8 mouse cellular contexts compared by ENCODE assay signal in the genomic region with DNA sequence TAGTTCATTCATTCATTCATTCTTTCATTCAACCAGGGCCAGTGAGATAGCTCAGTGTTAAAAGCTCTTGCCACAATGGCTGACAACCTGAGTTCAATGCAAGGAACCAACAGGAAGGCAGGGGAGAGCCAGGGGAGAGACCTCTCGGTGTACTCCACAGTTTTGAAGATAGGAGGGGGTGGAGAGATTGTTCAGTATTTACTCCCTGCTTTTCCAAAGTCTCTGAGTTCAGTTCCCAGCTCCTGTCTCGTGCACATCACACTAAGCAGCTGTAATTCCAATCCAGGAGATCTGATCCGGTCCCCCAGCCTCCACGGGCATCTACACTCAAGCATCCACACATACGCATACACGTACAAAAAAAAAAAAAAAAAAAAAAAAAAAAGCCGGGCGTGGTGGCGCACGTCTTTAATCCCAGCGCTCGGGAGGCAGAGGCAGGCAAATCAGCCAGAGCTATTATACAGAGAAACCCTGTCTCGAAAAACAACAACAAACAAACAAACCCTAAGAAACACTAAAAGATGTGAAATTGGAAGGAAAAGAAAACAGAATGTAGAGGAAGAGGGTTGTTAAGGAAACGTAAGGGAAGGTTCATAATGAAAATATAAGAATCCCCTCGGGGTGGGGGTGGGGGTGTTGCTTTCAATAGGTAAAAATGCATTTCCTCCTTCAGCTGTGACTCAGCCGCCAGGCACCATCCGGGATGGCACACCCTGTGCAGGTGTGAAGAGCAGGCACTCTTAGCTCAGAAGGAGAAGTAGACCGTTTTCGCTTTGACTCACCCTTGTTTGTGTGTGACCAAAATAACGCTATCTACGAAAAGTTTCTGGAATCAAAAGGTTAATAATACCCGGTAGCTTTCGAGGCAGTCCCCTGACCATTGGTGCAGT. TPM values are rescaled to one million over a fixed set of nuclear protein-coding genes. Genes with fewer than 3 reads are reported as not detected.
A peak's percentile ranks its signal among the peaks of the same experiment; 100 is the strongest.
DNase-seq lines count a peak whose midpoint lies in the region; ATAC-seq lines count a peak whose summit lies in the region.

No protein-coding gene starts in this region.

- DNase-seq in B cell, adult 2 months = peak; percentile 86 to 89
- DNase-seq in ES-CJ7 (ENCODE audit: low read depth, low spot score) = peak; percentile 38
- DNase-seq in embryo, embryonic 10.5 days (ENCODE audit: low spot score) = no peak
- DNase-seq in left cerebral cortex, postnatal 36 days (ENCODE audit: low spot score in 2 of 2) = no peak
- DNase-seq in ovary, postnatal 36 days (ENCODE audit: low spot score) = no peak

- peak overlapping the region; percentile 85 for H3K4me2 ChIP-seq in heart, embryonic 12.5 days
- H3K4me2 ChIP-seq in liver, embryonic 15.5 days = peak overlapping the region; percentile 59
- peak overlapping the region; percentile 11 for H3K4me2 ChIP-seq in neural tube, embryonic 14.5 days (ENCODE audit: low read depth, low read length)

- no peaks in the 10 kb centered on the region for H3K9me3 ChIP-seq in heart, embryonic 12.5 days (replicated peaks)
- H3K9me3 ChIP-seq in liver, embryonic 15.5 days (replicated peaks) = no peaks in the 10 kb centered on the region
- H3K9me3 ChIP-seq in neural tube, embryonic 14.5 days (ENCODE audit: control insufficient read depth, low read length) = no peaks in the 10 kb centered on the region

- intact Hi-C loops in left cerebral cortex, postnatal 36 days (cut with DNase I) = no loop called here

- 0 out of 2 replicates have a peak, but pooled peaks cover 3% of the 10 kb centered on the region for H3K4me1 ChIP-seq in heart, embryonic 12.5 days (replicated peaks)
- H3K4me1 ChIP-seq in liver, embryonic 15.5 days (replicated peaks) = no peaks in the 10 kb centered on the region; the same call in 1 of the 2 replicates
- no peaks in the 10 kb centered on the region for H3K4me1 ChIP-seq in neural tube, embryonic 14.5 days (ENCODE audit: control insufficient read depth, insufficient read depth, low read length)

- no peak overlapping the region for H3K27ac ChIP-seq in heart, embryonic 12.5 days (ENCODE audit: poor library complexity, severe bottlenecking)
- no peak overlapping the region for H3K27ac ChIP-seq in liver, embryonic 15.5 days (replicated peaks)
- no peak overlapping the region for H3K27ac ChIP-seq in neural tube, embryonic 14.5 days (ENCODE audit: low read depth, low read length)

- H3K27me3 ChIP-seq in heart, embryonic 12.5 days (replicated peaks) = no peaks in the 10 kb centered on the region; the same call in 1 of the 2 replicates
- peaks cover 29% of the 10 kb centered on the region for H3K27me3 ChIP-seq in liver, embryonic 15.5 days
- H3K27me3 ChIP-seq in neural tube, embryonic 14.5 days (ENCODE audit: control insufficient read depth, insufficient read depth, low read length) = no peaks in the 10 kb centered on the region

- peak overlapping the region; percentile 53 for H3K4me3 ChIP-seq in heart, embryonic 12.5 days
- H3K4me3 ChIP-seq in liver, embryonic 15.5 days (replicated peaks) = peak overlapping the region; percentile 40
- H3K4me3 ChIP-seq in neural tube, embryonic 14.5 days (ENCODE audit: low read depth, low read length) = peak overlapping the region; percentile 16; the same call in 1 of the 2 replicates

- ATAC-seq in heart, embryonic 12.5 days (ENCODE audit: insufficient number of reproducible peaks, low FRiP score) = no peak
- no peak for ATAC-seq in liver, embryonic 15.5 days (ENCODE audit: insufficient read depth)
- no peak for ATAC-seq in neural tube, embryonic 14.5 days (ENCODE audit: low read depth)

- peak overlapping the region; percentile 6 for H3K9ac ChIP-seq in heart, embryonic 12.5 days
- no peak overlapping the region for H3K9ac ChIP-seq in liver, embryonic 15.5 days
- no peak overlapping the region for H3K9ac ChIP-seq in neural tube, embryonic 14.5 days (replicated peaks; ENCODE audit: low read depth, low read length)

- 41% methylated on average over 23 of the region's 23 CpGs for WGBS in heart, embryonic 12.5 days
- 31% methylated on average over 23 of the region's 23 CpGs for WGBS in liver, embryonic 15.5 days (ENCODE audit: insufficient replicate concordance)
- 66% methylated on average over 23 of the region's 23 CpGs for WGBS in neural tube, embryonic 14.5 days

- H3K36me3 ChIP-seq in heart, embryonic 12.5 days = no peaks in the 10 kb centered on the region
- H3K36me3 ChIP-seq in liver, embryonic 15.5 days (replicated peaks) = no peaks in the 10 kb centered on the region
- no peaks in the 10 kb centered on the region for H3K36me3 ChIP-seq in neural tube, embryonic 14.5 days (ENCODE audit: control insufficient read depth, insufficient read depth, low read length)

RNA-seq across cellular contexts. Expression of gene Sub1, which starts 13.2 kb away (rescaled TPM):
- 596 and 625 TPM in 2 replicates for polyA plus RNA-seq in heart, embryonic 12.5 days (2016; fragmentation: Nextera tagmentation; extraction: Ambion mirVana)
- polyA plus RNA-seq in liver, embryonic 15.5 days (2015; fragmentation: Nextera tagmentation; extraction: Ambion mirVana) = 193 and 243 TPM in 2 replicates
- 564 and 581 TPM in 2 replicates for polyA plus RNA-seq in neural tube, embryonic 14.5 days (2014; fragmentation: Nextera tagmentation; extraction: Ambion mirVana)
- total RNA-seq in left cerebral cortex, postnatal 36 days (2021) = 100 to 1,000 TPM; 295 to 303 TPM

Comparison
In these comparisons a context has a peak if more than half of its experiments do, and no peak if none do; other contexts are left out.
1. DNase-seq: peak in B cell, adult 2 months (2 of 2) and ES-CJ7 (single experiment); none in embryo, embryonic 10.5 days (single experiment), left cerebral cortex, postnatal 36 days (0 of 2) and ovary, postnatal 36 days (single experiment).
2. H3K4me2 ChIP-seq: peak in every context shown above with its lines; median percentile 85 in heart, embryonic 12.5 days; 59 in liver, embryonic 15.5 days; 11 in neural tube, embryonic 14.5 days.
3. Peak in every context shown above with its lines, with median percentiles within 50 percentile points of each other: H3K4me3 ChIP-seq.